Mouse (Mus musculus) E14TG2a.4 (cell line): ENCODE measurements around the gene Traip.

Source experiments
- H3K27me3 ChIP-seq: 2 replicates; pipeline ENCODE4 v1.6.1; 2014; ENCODE audit warnings: low read length, control low read depth; ENCODE audit not compliant: insufficient read depth
- H3K36me3 ChIP-seq: 2 replicates; pipeline ENCODE4 v1.6.1; 2014; ENCODE audit warnings: low read length, control low read depth; ENCODE audit not compliant: insufficient read depth
- H3K4me1 ChIP-seq: replicated peaks from 2 replicates; pipeline ENCODE4 v1.6.1; 2014; ENCODE audit warnings: low read depth, low read length, control low read depth
- H3K4me3 ChIP-seq: replicated peaks from 2 replicates; pipeline ENCODE4 v1.5.1; 2014; ENCODE audit warnings: mild to moderate bottlenecking, low read length
- H3K9me3 ChIP-seq: 2 replicates; pipeline ENCODE4 v1.6.1; 2014; ENCODE audit warnings: low read length, control low read depth
- CTCF ChIP-seq: conservative IDR thresholded peaks from 2 replicates; pipeline ENCODE4 v1.5.1; 2014; ENCODE audit warnings: low read length
- NANOG ChIP-seq: IDR thresholded peaks from 2 replicates; pipeline ENCODE4 v1.6.1; 2014; ENCODE audit warnings: borderline replicate concordance, low read length, mixed read lengths
- POU5F1 ChIP-seq: IDR thresholded peaks from 2 replicates; pipeline ENCODE4 v1.6.1; 2014; ENCODE audit warnings: low read length, borderline replicate concordance

Traip gene

DNA sequence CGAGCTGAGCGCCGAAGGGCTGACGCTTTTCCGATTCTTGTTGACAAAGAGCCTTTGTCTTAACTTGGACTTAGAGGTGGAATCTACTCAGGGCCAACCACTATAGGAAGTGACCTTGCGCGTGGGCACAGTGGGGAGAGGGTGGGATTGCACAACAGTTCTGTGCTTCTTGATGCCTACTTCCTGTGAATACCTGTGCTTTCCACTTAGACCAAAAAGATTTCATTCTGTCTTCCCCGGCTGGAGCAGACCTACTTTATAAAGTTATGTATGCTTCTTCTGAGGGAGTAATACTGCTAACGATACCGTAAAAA, at the start of gene Traip:
Gene Traip (plus strand): TSS at position 215 of the 314 bp plus-strand sequence.
- Histone ChIP-seq H3K4me3 (peak within 1 kb of the TSS; percentile 96), H3K4me1 (peaks cover 63% of the 10 kb centered on the region), H3K27me3 (no peaks in the 10 kb centered on the region), H3K9me3 (no peaks in the 10 kb centered on the region), H3K36me3 (peaks cover 66% of the 10 kb centered on the region)
- TF ChIP-seq NANOG: no peak
- no peak for TF ChIP-seq POU5F1
- no peak for TF ChIP-seq CTCF

GRCm38 (mm10) chr9:107900840-107901626, 48.9 kb upstream of the Traip start:
- no peaks in the 10 kb centered on the region for H3K36me3 ChIP-seq
- peak overlapping the region; percentile 78 for H3K4me3 ChIP-seq
- H3K4me1 ChIP-seq: peaks cover 26% of the 10 kb centered on the region
- H3K27me3 ChIP-seq: peaks cover 51% of the 10 kb centered on the region
- no peaks in the 10 kb centered on the region for H3K9me3 ChIP-seq
- TF ChIP-seq NANOG: no peak
- peak; percentile 29; the same call in 1 of the 2 replicates for TF ChIP-seq CTCF
- no peak for TF ChIP-seq POU5F1

DNA sequence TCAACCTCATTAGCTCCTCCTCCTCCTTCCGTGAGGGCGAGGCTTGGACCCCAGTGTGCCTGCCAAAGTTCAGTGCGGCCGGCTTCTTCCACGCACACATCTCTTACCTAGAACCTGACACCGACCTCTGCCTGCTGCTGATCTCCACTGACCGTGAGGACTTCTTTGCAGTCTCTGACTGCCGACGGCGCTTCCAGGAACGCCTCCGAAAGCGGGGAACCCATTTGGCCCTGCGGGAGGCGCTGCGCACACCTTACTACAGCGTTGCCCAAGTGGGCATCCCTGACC, 48.4 kb upstream of the Traip start:
- Histone ChIP-seq H3K27me3 (peaks cover 52% of the 10 kb centered on the region), H3K36me3 (no peaks in the 10 kb centered on the region), H3K9me3 (no peaks in the 10 kb centered on the region), H3K4me3 (peak overlapping the region; percentile 78), H3K4me1 (peaks cover 31% of the 10 kb centered on the region)
- peak; percentile 21 for TF ChIP-seq CTCF
- no peak for TF ChIP-seq NANOG

DNA sequence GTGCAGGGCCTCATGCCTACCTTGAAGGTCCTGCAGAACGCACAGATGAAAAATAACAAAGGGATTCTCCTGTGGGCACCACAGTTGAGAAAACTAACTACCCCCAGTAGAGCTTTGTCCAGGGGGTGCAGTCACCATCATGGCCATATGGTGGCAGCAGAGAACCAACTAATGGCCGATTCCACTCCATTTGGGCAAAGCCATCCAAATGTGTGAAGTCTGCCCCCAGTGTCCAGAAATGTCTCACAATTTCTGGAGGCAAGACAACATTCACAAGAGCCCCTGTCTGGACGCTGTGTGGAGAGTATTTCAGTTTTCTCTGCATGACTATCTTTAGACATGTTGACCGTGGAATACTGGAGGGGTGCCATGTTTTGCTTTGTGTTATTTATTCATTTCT, 45.2 kb upstream of the Traip start:
- peak; percentile 89 for TF ChIP-seq CTCF
- TF ChIP-seq NANOG: no peak
- no peak overlapping the region for H3K4me3 ChIP-seq
- peaks cover 55% of the 10 kb centered on the region for H3K4me1 ChIP-seq
- peaks cover 68% of the 10 kb centered on the region for H3K27me3 ChIP-seq
- no peaks in the 10 kb centered on the region for H3K9me3 ChIP-seq
- no peaks in the 10 kb centered on the region for H3K36me3 ChIP-seq

DNA sequence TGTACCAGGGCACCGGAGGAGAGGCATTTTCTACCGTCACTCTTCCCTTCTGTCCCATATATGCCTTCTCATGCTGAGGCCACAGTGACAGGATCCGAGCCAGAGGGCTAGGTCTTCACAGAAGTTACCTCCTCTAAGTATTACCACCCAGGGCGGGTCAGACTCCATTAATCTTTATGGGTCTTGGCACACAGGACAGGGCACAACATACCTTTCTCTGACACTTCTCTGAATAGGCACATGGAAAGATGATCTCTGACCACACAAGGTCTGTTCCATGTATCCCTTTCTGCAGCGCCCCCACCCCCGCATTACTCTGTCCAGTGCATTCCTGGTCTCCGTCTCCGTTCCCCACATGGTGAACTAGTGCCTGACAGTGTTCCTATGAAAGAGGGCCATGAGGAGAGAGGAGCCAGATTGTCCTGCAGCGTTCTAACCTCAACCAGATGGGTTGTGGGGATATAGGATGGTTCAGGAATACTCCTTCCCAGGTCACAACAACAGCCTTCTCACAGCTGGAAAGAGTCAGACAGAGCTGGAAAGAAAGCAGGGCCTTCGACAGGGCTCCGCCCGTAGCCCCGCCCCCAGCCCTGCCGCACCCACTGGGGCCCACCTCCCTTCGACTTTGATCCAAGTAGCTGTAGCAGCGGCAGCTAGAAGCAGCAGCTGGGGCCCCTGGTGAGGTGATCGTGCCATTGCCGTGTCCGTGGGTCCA, 43.5 kb upstream of the Traip start, which contains the start of gene Mst1r:
Gene Mst1r (plus strand): TSS at position 622 of the 715 bp plus-strand sequence.
- Histone ChIP-seq H3K36me3 (no peaks in the 10 kb centered on the region), H3K4me1 (peaks cover 42% of the 10 kb centered on the region), H3K9me3 (no peaks in the 10 kb centered on the region), H3K4me3 (peak within 1 kb of the TSS; percentile 77), H3K27me3 (peaks cover 55% of the 10 kb centered on the region)
- no peak for TF ChIP-seq POU5F1
- TF ChIP-seq CTCF: no peak
- no peak for TF ChIP-seq NANOG

DNA sequence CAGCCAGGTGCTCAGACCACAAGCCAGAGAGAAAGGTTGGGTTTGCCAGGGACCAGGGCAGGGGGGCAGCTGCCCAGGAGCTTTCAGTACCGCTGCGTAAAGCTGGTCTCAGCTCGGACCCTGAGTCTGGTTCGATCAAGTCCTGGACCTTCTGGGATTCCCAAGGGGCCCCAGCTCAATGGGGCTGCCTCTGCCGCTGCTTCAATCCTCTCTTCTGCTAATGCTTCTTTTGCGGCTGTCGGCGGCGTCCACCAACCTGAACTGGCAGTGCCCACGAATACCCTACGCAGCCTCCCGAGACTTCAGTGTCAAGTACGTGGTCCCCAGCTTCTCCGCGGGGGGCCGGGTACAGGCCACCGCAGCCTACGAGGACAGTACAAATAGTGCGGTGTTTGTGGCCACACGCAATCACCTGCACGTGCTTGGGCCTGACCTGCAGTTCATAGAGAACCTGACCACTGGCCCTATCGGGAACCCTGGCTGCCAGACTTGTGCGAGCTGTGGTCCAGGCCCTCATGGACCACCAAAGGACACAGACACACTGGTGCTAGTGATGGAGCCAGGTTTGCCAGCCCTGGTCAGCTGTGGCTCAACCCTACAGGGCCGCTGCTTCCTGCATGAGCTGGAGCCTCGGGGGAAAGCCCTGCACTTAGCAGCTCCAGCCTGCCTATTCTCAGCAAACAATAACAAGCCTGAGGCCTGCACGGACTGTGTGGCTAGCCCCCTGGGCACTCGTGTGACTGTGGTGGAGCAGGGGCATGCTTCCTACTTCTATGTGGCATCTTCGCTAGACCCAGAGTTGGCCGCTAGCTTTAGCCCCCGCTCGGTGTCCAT, 42.8 kb upstream of the Traip start:
- Histone ChIP-seq H3K36me3 (no peaks in the 10 kb centered on the region), H3K4me1 (peaks cover 35% of the 10 kb centered on the region), H3K27me3 (peaks cover 48% of the 10 kb centered on the region), H3K9me3 (no peaks in the 10 kb centered on the region), H3K4me3 (peak overlapping the region; percentile 77)
- TF ChIP-seq POU5F1 (no peak), NANOG (no peak), CTCF (no peak)

- peaks cover 34% of the 10 kb centered on the region for H3K4me1 ChIP-seq
- peak overlapping the region; percentile 77; the same call in 1 of the 2 replicates for H3K4me3 ChIP-seq
- no peak for TF ChIP-seq CTCF
- no peak for TF ChIP-seq NANOG
- no peak for TF ChIP-seq POU5F1
- no peaks in the 10 kb centered on the region for H3K36me3 ChIP-seq
- no peaks in the 10 kb centered on the region for H3K9me3 ChIP-seq
- H3K27me3 ChIP-seq: peaks cover 47% of the 10 kb centered on the region
Measured at GRCm38 (mm10) chr9:107907801-107908120, 42.2 kb upstream of the Traip start.

DNA sequence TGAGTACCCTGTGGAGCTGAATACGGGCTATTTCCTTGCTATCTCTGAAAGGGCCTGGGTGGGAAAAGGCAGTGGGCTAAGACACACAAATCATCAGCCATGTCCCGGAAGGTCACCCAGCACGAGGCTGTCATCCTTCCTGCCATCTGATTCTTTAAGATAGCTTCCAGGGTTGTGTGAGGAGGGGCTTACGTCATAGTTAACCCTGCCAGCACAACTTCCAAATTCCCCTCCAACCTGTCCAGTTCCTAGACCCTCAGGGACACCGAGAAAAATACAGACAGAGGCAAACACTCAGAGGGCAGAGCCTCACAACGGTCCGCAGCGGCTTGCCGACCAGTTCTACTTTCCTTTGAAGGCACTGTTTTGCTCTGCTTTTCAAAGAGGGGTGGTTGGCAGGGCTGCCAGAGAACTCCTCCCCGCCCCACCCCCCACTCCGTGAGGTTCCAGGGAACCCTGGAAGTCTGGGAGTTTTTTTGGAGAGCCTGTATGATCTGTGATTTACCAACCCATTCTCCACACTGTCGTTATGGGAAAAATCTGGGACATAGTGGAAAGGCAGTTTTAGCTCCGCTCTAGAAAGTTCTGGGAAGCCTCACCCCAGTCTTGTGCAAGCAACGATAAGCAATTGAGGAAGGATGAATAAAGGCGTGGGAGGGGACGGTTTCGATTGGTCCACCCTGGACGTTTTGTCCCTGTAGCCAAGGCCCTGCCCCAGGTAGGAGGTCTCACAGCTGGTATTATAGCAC, 41.4 kb upstream of the Traip start:
- peaks cover 49% of the 10 kb centered on the region for H3K27me3 ChIP-seq
- no peak overlapping the region for H3K4me3 ChIP-seq
- no peaks in the 10 kb centered on the region for H3K36me3 ChIP-seq
- H3K4me1 ChIP-seq: peaks cover 34% of the 10 kb centered on the region
- H3K9me3 ChIP-seq: no peaks in the 10 kb centered on the region
- TF ChIP-seq NANOG (no peak), CTCF (no peak), POU5F1 (no peak)
